Mouse (Mus musculus): ENCODE measurements at regions not wholly inside any gene's neighbourhood (a gene's known extent, or its start where the extent isn't known, plus 50 kb on each side); places are given as distances from the start of the nearest gene placed in this dataset.

DNA sequence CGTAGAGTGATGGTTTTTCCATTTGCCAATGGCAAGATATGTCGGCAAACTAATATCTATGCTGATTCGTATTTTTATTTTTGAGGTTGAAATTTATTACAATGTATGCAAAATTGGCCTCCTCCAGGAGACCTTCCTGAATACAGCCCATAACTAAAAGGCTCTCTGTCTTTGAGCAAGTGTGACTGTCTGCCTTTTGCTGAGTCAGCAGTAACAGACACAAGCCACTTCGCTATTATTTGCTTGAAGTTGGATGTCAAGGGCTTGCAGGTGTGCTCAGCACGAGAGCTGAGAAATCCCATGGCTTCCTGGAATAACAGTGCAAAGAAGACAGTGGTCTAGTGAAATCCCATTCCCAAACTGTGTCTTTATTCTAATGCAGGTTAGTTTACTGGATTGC lies 56.9 kb downstream of the Dmrt2 start:
- DNase-seq (ENCODE audit: low spot score), result no peak

DNA sequence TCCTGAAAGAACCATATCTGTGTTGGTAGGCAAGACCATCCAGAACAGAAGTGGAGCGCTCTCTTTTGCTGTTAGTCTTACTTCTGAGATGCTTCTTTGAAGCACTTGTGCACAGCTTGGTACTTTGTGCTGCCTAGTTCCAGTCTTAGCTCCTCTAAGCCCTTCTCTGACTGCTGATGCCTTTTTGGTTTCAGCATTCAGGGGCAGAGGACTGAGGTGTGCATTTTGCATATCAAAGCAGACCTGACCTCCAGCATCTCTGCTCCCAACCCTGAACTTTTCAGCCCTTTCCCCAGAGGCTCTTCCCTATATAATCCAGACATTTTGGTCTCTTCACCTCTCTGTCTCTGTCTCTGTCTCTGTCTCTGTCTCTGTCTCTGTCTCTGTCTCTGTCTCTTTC lies 57.4 kb downstream of the Dmrt2 start:
- no peak for DNase-seq (ENCODE audit: low spot score)

DNA sequence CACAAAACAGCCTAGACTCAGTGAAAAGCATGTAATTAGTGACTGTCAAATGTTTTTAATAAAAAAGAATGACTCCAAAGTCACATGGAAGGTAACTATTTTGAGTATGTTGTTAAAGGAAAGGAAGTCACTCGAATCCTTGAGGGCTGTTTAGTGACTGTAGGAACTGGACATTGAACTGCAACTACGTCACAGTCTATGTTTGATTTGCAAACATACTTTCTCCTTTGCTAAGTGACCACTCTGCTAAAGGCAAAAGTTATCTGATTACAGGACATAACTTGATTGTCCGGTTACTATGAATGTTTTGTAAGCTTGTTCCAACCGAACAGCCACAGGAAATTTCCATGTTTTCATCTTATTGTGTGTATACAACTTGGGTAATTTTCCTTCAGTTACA lies 106.2 kb downstream of the Dmrt2 start:
- no peak for DNase-seq (ENCODE audit: low spot score)

DNA sequence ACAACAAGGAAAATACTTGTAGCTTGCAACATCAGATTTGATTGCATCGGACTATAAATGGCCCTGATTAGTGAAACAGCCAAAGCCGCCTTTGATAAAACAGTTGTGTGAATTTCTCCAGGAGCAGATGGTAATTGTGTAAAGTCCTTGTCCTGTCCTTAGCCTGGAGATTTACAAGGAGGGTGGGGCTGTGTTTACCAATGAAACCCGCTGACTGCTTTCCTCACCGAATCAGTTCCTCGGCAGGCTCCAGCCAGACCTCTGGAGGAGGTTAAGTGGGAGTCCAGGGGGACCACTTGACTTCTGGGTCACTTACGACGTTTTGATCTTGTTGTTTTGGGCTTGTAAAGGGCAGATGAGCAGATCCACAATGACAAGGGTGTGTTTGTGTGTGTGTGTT lies 107.1 kb downstream of the Dmrt2 start:
- no peak for DNase-seq (ENCODE audit: low spot score)

DNA sequence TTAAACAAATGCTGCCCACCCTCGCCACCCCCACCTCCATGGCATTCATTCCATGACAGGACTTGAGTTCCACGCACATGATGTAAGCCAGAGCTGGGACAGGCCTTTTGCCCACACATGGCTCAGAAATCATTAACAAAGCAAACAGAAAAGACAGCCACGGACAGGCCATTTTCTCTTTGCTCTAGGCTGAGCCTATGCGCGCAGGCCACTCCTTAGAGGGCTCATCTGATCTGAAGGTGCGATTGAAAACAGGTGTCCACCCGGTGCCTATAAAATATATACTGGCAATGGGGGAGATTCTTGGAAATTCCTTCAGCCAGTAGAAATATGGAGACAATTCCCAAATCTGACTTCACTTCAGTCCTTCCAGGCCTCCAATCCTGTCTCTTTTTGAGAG lies 109.1 kb downstream of the Dmrt2 start:
- DNase-seq (ENCODE audit: low spot score), result no peak

DNA sequence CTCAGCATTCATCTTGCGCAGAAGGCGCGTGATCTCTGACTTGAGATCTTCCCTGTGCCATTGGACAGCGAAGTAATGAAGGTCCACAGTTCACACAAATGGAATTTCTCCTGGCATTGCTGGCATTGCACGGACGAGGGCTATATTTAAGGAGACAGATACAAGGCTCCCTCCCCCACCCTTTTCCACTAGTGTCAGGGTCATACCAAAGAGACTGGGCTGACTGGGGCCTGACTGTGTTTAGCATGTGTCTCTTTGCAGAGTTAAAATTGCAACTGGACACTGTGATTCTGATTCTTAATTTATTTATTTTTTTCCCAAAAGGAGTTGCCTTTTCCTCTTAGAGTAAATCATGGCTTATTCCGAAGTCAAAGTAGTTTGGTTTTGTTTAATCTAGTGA lies 130.5 kb downstream of the Dmrt2 start:
- no peak for DNase-seq (ENCODE audit: low spot score)

DNA sequence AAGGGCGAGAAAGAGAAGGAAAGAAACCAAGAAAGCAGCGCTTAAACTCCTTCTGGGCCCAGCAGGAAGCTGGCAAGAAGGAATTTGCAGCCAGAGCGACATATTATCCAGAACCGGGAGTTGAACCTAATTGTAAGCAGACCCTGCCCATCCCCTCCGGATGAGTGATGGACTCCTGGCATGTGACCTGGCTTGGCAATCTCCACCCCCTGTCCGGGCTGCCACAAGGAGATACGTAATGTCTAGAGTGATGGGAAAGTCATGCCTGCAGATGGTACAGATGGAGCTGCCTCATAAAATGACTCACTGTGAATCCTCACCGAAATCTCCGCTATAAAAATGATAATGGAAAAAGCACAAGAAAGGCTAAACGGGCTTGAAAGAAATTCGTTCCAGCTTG lies 133.1 kb downstream of the Dmrt2 start:
- no peak for DNase-seq (ENCODE audit: low spot score)

DNA sequence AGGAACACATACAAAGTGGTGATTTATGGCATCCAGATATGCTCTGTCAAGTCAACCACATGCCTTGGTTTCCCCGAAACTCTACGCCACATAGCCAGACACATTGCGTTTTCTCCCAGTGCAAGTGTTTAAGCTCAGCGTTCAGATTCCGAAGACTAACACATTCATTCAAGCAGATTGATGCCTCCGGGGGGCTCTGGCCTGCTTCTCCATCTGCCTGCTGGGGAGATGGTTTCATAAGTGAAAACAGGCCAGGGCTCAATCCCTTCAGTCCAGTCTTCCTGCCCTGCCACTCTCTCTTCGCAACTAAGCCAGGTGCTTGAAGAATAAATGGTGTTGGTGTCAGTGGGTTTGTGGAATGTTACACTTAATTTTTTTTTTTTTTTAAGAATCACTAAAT lies 141.4 kb downstream of the Dmrt2 start:
- no peak for DNase-seq (ENCODE audit: low spot score)

DNA sequence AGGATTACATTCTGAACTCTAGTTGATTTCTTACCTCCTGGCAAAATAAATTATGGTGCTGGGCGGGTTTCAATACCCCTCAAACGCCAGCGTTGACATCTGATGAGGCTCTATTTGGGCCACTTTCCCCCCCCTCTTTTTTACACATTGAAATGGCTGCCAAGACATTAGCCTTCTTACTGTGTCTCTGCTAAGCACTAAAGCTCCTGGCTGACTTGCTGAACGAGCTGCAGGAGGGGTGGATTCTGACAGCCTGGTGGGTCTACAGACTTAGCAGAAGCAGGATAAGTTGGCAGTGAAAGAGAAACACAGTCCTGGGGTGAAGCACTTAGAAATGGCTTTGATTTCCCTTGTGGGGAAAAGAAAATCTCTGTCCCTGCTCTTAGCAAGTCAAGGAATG lies 172.9 kb downstream of the Dmrt2 start:
- DNase-seq (ENCODE audit: low spot score), result no peak

DNA sequence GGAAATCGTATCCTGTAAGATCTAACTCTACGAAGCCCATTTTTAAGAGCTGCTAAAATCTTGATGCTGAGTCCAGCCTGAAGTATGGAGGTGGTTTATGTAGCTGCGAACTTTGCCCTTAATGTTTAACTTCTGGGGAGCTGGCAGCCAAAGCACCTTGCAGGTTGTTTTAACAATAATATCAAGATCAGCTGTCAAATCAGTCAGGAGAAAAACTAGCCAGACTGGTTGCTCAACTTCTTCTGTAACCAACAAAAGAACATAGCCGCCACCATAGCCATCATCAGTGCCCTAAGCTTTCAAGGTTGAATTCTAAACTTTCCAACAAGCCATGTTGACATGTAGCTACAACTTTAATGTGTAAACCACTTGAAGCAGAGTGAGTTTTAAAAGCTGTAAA lies 184.1 kb downstream of the Dmrt2 start:
- DNase-seq (ENCODE audit: low spot score), result no peak

DNA sequence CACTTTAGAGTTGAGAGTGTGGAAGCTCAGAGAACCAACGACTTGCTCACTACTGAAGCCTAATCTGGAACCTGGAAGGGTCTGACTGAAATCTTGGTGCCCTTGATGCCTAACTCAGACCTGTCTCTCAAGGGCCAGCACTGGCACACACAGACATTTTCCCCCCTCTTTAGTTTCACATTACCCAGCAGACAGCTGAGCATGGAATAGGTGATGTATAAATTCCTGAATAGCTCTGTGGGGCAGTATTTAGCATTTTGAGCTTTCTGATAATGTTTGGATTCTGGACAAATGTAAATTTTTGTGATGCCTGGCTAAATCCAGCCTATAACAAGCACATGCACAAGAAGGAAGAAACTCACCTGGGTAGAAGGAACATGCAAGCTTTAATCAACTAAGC lies 191.1 kb downstream of the Dmrt2 start:
- no peak for DNase-seq (ENCODE audit: low spot score)

DNA sequence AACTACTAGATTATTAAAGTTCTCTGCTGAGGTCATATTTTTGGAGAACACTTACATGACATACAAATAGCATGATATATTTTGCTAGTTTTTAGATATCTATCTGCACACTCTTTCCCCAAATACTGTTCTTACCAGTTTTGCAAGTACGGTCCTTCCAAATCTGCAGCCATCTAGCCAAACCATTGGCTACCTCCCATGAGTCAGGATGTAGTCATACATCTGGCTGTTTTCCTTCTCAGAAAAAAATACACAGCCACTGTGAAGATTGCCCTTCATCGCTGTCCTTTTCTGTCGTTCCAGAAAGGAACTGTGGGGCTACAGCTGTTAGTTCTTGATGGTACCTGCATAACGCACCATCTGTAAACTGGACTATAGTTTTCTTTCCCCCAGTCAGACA lies 234.5 kb downstream of the Dmrt2 start:
- no peak for DNase-seq (ENCODE audit: low spot score)

DNA sequence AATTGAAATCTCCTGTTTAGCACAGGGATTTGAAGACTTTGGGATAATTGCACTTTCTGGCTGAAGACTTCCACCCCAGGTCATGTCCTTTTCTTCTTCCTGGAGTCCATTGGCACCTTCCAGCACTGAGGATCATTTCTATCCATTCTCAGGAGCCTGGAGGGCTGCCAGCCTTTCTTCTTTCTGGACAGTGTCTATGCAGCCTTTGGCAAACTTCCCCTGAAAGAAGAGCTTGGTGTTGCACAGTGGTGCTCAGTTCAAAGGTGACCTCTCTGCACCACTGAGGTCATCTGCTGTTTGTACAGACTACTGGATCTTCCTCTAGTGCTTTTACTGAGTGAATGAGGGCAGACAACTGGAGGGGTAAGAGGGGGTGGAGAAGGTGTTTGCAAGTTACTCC lies 249.8 kb downstream of the Dmrt2 start:
- no peak for DNase-seq (ENCODE audit: low spot score)

DNA sequence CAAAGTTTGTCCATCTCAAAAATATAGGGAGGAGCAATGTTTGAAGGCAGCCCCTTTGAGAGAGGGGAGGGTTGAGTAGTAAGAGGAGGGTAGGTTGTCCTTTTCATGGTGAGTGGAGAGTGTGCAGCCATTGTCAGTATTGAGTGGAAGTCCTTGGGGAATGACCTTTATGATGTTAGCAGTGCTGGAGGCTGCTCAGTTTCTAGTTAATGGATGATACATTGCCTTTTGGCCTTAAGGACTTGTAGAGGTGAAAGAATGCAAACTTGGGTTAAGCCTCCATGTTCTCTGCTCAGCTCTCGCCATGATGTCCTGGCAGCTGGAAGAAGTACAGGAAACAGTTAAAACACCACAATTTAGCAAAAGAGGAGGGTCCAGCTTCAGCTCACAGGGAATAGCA lies 250.6 kb downstream of the Dmrt2 start:
- no peak for DNase-seq (ENCODE audit: low spot score)

DNA sequence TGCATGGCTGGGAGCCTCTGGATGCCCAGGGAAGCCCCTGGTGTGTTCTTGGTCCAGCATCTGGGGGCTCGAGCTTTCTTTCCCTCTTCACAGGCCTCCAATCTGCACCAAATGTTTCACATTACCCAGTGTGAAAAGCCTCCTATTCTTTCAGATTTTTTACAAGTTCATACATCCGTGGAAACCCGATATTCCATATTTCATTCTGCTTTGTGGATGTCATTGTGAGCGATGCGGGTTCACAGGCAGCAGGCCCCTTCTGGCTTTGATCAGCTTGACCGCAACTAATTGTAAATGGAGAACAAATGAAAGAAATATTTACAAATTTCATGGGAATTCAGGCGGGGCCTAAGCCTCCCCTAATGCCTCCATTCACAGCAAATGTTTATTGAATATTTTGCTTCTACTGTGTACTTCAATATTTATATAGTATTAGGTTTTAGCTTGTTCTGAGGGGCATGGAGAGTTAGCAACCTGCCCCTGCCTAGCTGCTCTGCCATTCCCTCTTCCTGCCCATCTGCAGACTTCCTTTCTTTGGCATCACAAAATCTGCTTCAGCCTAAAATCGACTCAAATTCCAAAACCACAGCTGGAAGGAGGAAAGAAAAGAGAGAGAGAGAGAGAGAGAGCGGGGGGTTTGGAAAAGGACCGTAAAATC lies 251.6 kb downstream of the Dmrt2 start:
- DNase-seq (ENCODE audit: low spot score), result no peak

DNA sequence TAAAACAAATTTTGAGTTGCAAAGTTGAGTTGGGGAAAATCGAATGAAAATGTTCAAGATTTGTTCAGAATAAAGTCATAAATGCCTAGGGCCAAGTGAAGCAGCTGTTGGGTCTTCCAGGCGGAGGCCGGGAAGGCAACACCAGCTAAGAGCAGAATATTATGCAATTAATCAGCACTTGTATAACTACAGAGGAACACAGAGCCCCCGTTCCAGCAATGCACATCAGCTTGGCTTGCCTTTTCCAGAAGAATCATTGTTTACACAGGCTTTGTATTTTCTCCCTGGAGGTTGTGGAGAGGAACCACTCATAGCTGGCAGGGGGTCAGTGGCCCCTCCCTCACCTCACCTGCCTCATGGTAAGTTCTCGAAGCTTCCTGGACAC lies 252.2 kb downstream of the Dmrt2 start:
- no peak for DNase-seq (ENCODE audit: low spot score)

DNA sequence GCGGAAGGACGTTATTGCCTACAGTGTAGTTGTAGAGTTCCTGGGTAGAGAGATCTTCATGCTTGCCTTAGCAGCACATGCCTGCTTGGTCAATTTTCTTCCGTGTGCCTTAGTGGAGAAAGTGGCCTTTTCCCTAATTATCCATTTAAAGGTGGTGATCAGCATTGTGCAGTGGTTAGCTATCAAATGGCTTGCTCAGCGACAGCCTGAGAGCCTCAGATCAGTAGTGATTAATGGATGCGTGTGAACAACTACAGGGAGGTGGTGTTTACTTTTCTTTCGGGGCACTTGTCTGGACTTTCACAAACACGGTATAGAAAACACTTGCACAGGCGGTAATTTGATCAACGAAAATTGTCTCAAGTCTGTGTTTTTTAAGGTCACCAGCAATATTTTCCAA lies 255.0 kb downstream of the Dmrt2 start:
- no peak for DNase-seq (ENCODE audit: low spot score)

DNA sequence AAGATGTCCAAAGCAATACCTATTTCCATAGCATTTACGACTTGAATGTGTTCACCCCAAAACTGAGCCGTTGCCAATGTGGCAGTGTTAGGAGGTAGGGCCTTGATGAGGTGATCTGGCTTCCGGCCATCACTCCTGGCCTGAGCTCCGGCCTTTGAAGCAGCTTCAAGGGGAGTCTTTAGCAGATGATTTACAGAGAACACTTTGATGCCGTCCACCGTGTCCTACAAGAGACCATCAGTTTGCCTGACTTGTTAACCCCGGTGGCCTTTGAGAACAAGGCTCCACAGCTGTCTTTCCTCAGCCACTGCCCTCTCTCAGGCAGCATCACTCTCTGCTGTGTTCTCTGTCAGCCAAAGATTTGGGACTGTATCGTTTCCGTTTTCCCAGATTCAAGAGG lies 265.1 kb downstream of the Dmrt2 start:
- DNase-seq (ENCODE audit: low spot score), result no peak

DNA sequence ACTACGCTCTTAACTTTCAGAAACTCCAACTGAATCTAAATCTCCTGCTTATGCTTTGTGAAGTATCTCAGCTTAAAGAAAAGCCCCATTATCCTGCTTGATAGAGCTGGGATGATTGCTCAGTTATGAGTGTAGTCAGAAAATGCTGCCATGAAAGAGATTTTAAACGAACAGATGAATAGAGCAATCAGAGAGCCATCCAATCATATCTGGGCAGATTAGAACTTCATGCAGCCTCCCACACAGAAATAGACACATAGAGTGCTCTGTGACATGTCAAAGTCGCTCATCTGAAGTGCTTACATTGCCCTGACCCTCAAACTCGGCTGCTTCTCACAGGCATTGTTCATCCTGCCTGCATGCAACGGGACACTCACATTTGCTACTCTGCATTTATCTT lies 299.0 kb downstream of the Dmrt2 start:
- DNase-seq (ENCODE audit: low spot score), result no peak

DNA sequence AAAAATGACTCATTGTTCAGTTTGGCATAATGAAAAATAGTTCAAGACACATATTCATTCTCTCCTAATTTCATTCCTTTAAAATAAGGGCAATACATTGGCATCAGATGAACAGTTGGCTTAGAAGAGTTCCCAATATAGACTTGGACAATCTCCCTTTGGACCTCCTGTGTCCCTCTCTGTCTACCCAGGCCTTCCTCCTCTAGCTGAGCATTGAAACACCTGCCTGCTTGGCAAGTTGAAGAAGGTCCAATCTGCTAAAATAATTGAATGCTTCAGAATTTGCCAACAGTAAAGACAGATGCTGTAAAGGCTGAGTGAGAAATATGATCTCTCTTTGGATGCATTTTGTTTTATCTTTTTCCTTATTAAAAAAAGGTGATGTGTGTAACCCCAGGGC lies 303.0 kb downstream of the Dmrt2 start:
- no peak for DNase-seq (ENCODE audit: low spot score)

DNA sequence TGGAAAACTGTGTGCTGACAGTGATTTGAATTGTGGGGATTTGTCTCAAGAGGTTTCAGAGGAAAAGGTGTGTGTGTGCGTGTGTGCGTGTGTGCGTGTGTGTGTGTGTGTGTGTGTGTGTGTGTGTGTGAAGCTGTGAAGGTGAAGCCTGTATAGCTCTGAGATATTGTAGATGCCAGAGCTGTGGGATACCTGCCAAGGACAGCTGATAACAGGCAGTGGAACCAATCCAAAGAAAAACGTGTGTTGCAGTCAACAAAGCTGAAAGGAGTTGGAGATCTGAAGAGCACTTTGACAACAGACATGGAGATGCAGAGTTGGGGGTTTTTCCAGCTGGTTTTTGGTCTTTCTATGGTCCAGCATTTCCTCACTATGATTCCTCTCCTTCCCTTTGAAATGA lies 308.1 kb downstream of the Dmrt2 start:
- DNase-seq (ENCODE audit: low spot score), result no peak

DNA sequence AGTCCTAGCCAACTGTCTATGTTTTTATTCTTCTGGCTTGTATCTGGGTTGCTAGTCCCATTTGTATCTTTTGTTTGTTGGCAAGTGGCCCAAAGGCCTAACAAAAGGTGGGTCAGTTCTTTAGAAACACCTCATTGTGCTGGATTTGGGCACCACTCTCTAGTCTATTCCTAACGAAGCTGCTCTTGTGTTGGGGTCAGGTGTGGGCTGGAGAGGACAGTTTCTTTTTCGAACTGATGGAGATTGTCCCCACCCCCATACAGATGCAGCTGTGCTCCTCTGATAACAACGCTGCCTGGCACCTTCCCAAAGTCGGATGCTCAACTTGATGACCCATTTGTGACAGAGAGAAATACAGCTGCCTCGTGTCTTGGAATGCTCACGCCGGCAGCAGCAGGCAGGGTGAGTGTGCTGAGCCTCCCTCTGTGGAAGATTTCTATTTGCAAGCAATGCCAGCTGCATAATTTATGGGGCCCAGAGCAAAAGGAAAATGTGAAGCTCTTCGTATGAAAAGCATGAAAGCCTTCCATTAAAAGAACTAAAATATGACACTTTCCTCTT lies 342.5 kb downstream of the Dmrt2 start:
- no peak for DNase-seq (ENCODE audit: low spot score)

DNA sequence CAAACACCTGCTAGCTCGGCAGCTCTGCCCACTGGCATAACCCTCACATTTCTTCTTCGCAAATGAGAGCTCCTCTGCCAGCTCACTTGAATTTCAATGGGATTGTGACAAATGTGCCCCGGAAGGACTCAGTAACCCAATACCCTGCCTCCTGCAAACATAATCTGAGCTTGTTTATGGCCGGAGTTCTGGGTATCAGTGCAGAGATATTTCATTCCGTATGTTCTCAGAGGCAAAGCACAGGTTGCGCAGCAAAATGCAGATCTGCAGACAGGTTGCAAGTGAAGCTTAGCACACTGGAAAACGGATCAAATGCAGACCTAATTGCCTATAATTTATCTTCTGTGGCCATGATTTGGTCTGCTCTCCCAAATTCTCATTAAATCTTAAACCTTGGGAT lies 348.9 kb downstream of the Dmrt2 start:
- DNase-seq (ENCODE audit: low spot score), result no peak

DNA sequence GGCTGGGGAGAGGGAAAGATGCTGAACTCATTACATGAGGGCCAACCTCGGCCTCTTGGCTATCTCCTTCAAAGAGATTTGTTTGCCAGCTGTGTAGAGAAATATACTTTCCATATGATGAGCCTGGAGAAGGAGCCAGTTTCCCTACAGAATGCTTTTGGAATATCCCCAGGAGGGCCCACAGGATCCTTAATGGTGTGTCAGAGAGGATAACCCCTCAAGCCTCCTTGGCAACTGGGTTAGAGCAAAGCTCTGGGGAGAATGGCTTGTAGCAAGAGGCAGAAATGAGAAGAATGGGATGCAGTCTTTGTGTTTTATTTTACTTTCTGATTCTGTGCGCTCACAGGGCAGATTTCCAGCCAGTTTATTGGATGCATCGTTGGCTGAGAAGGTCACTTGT lies 353.9 kb downstream of the Dmrt2 start:
- DNase-seq (ENCODE audit: low spot score), result no peak

DNA sequence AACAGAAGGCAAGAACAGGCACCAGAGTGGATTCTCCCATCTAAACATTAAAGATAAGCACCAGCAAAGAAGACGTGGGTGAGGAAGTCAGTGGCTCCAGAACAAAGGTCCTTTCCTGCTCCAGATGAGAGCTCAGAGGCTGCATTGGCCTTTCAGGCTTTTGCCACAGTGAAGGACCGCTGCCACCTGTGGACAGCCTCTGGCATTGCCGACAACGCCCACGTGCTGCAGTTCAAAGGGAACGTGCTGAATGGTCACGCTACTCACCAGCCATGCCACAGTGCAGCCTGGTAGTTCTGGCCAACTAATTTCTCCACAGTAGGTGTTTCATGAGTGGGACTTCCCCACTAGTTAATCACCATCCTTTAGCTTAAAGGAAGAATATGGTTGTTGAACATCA lies 365.1 kb downstream of the Dmrt2 start:
- no peak for DNase-seq (ENCODE audit: low spot score)
